Mouse (Mus musculus): ENCODE measurements around the gene Osbpl8. TPM values are rescaled to one million over a fixed set of nuclear protein-coding genes. Genes with fewer than 3 reads are reported as not detected.

The Osbpl8 gene
- polyA plus RNA-seq, 1 experiment, result 1.3 TPM

GRCm38 (mm10) chr10:111318021-111318420, 153.5 kb downstream of the Osbpl8 start:
- TF ChIP-seq FLI1 (IDR thresholded peaks at IDR 0.05; ENCODE audit: low read length) (no peak), GATA1 (IDR thresholded peaks at IDR 0.05; ENCODE audit: borderline replicate concordance, low read length) (no peak)
- H3K9me3 ChIP-seq, result peaks cover 25% of the 10 kb centered on the region
- peaks cover 21% of the 10 kb centered on the region for H3K27me3 ChIP-seq (replicated peaks)
- peaks cover 2% of the 10 kb centered on the region for H3K36me3 ChIP-seq (replicated peaks; ENCODE audit: low read length)
- no peak overlapping the region for H3K4me3 ChIP-seq (replicated peaks)
- peaks cover 4% of the 10 kb centered on the region for H3K4me1 ChIP-seq

DNA sequence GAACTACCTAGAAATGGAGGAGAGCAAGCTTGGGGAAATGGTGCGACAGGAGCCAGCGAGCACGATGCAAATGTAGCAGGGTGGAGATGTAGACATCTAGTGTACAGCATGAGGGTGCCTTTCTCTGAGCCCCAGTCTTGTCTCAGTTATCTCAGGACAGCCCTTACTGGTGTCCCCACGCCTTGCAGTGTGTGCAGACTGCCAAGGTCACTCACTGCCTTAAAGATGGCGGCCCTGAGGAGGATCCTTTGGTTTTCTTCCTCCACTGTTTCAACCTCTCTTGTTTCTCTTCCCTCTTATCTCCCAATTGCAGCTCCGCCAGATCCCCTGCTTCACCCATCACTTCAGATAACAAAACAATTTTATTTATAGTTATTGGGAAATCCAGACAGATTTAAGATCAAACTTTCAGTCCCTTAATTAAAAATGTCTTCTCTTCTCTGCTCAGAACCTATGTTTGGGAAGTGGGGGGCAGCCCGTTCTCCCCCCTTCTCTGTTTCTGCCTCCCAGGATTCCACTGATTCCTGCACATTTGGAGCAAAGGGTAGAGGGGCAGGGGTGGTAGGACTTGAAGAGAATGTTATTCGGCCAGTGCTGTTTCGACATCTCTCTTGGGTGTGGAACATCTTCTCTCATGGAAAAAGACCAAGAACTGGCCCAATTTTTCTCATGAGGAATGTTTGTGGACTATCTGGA, 154.4 kb downstream of the Osbpl8 start:
- peak overlapping the region; percentile 9 for H3K4me3 ChIP-seq (replicated peaks)
- H3K4me1 ChIP-seq, result peaks cover 4% of the 10 kb centered on the region
- TF ChIP-seq GATA1 (IDR thresholded peaks at IDR 0.05; ENCODE audit: borderline replicate concordance, low read length) (no peak), FLI1 (IDR thresholded peaks at IDR 0.05; ENCODE audit: low read length) (no peak)
- H3K27me3 ChIP-seq (replicated peaks), result peaks cover 12% of the 10 kb centered on the region
- H3K36me3 ChIP-seq (replicated peaks; ENCODE audit: low read length), result peaks cover 2% of the 10 kb centered on the region
- peaks cover 25% of the 10 kb centered on the region for H3K9me3 ChIP-seq

- peaks cover 2% of the 10 kb centered on the region for H3K27me3 ChIP-seq (replicated peaks)
- peak overlapping the region; percentile 52 for H3K4me3 ChIP-seq (replicated peaks)
- H3K9me3 ChIP-seq, result peaks cover 25% of the 10 kb centered on the region
- TF ChIP-seq FLI1 (IDR thresholded peaks at IDR 0.05; ENCODE audit: low read length) (no peak), GATA1 (IDR thresholded peaks at IDR 0.05; ENCODE audit: borderline replicate concordance, low read length) (no peak)
- peaks cover 2% of the 10 kb centered on the region for H3K36me3 ChIP-seq (replicated peaks; ENCODE audit: low read length)
- peaks cover 4% of the 10 kb centered on the region for H3K4me1 ChIP-seq
Observed at GRCm38 (mm10) chr10:111320579-111320978, 156.0 kb downstream of the Osbpl8 start.

- TF ChIP-seq GATA1 (IDR thresholded peaks at IDR 0.05; ENCODE audit: borderline replicate concordance, low read length) (no peak), FLI1 (IDR thresholded peaks at IDR 0.05; ENCODE audit: low read length) (no peak)
- Histone ChIP-seq H3K27me3 (replicated peaks) (peaks cover 28% of the 10 kb centered on the region), H3K4me1 (no peaks in the 10 kb centered on the region), H3K4me3 (replicated peaks) (no peak overlapping the region), H3K9me3 (0 out of 2 replicates have a peak, but pooled peaks cover 1% of the 10 kb centered on the region), H3K36me3 (replicated peaks; ENCODE audit: low read length) (no peaks in the 10 kb centered on the region)
Observed at GRCm38 (mm10) chr10:111327957-111328356, 163.4 kb downstream of the Osbpl8 start.

DNA sequence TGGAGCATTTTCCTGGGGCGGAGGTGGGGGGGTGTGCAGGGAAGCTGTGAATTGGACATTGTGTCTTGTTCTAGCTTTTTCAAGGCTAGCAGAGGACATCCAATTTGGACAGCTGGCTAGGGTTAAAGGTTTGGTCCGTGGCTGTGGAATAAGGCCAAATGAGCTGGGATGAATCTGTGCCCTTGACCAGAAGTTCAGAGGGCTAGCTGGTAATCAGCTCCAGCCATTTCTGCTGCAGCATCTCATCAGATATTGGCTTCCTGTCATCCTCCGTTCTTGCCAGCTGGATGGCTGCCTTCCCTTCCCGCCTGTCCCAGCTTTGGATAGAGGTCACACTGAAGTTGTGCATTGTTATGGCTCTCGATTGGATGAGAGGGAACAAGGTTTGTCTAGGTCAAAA, 164.8 kb downstream of the Osbpl8 start:
- TF ChIP-seq FLI1 (IDR thresholded peaks at IDR 0.05; ENCODE audit: low read length), result no peak
- TF ChIP-seq GATA1 (IDR thresholded peaks at IDR 0.05; ENCODE audit: borderline replicate concordance, low read length), result no peak
- peaks cover 28% of the 10 kb centered on the region for H3K27me3 ChIP-seq (replicated peaks)
- no peaks in the 10 kb centered on the region for H3K9me3 ChIP-seq
- H3K4me1 ChIP-seq, result peaks cover 4% of the 10 kb centered on the region
- no peak overlapping the region for H3K4me3 ChIP-seq (replicated peaks)
- no peaks in the 10 kb centered on the region for H3K36me3 ChIP-seq (replicated peaks; ENCODE audit: low read length)

- no peak for TF ChIP-seq GATA1 (IDR thresholded peaks at IDR 0.05; ENCODE audit: borderline replicate concordance, low read length)
- no peak for TF ChIP-seq FLI1 (IDR thresholded peaks at IDR 0.05; ENCODE audit: low read length)
- Histone ChIP-seq H3K4me3 (replicated peaks) (no peak overlapping the region), H3K4me1 (peaks cover 13% of the 10 kb centered on the region), H3K27me3 (replicated peaks) (peaks cover 6% of the 10 kb centered on the region), H3K36me3 (replicated peaks; ENCODE audit: low read length) (no peaks in the 10 kb centered on the region), H3K9me3 (no peaks in the 10 kb centered on the region)
Observed at GRCm38 (mm10) chr10:111334902-111335301, 170.3 kb downstream of the Osbpl8 start.

DNA sequence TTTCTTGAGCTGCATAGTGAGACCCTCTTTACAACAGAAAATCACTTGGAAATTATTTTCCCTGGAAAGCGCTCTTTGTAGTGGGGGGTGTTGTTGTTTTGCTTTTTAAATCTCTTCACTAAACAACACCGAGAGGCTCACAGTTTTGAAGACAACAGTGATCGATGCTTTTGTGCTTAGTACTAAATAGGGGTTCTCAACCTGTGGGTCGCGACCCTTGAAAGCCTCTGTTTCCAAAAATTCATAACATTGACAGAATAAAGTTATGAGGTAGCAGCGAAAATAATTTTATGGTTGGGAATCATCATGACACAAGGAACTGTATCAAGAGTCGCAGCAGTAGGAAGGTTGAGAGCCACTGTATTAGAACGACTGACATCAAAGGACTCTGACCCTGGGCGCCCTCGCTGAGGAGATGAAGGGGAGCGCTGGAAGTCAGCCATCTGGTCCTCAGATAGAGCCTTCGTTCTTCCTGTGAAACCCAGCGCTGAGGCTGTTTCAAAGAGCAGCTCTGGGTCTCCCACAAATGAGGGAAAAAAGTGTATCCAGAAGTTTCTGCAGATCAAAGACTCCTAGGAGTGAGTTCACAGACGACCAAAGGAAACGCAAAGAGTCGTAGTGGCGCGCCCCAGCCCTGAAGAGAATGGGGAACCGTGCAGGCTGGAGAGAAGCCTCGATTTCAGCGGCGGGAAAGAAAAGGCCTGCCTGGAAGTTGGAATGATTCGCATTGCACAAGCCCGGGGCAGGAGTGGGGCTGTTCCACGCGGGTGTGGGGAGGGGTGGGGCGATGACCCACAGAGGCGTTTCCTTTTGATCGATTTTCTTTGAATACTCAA, 171.2 kb downstream of the Osbpl8 start:
- no peaks in the 10 kb centered on the region for H3K36me3 ChIP-seq (replicated peaks; ENCODE audit: low read length)
- no peaks in the 10 kb centered on the region for H3K27me3 ChIP-seq (replicated peaks)
- peak overlapping the region; percentile 9 for H3K4me3 ChIP-seq (replicated peaks)
- TF ChIP-seq FLI1 (IDR thresholded peaks at IDR 0.05; ENCODE audit: low read length) (no peak), GATA1 (IDR thresholded peaks at IDR 0.05; ENCODE audit: borderline replicate concordance, low read length) (no peak)
- H3K9me3 ChIP-seq, result peaks cover under 1% of the 10 kb centered on the region; the same call in 1 of the 2 replicates
- H3K4me1 ChIP-seq, result peaks cover 13% of the 10 kb centered on the region

DNA sequence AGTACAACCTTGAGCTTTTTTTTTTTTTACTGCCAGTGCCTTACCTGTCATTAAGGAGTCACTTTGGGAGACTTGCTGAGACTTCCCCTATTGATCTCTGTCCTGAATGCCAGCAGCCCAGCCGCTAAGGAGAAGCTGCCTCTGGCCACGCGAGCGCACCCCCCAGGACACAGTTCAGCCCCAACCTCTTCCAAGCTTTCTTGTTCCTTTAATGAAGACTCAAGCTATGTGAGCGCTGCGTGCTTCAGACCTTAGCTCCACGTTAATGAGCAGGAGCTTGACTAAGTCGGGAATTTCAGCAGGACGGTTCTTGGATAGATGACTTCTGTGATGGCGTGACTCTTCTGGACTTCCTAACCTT, 171.8 kb downstream of the Osbpl8 start:
- H3K4me3 ChIP-seq (replicated peaks), result no peak overlapping the region
- no peaks in the 10 kb centered on the region for H3K27me3 ChIP-seq (replicated peaks)
- H3K4me1 ChIP-seq, result peaks cover 13% of the 10 kb centered on the region
- TF ChIP-seq FLI1 (IDR thresholded peaks at IDR 0.05; ENCODE audit: low read length) (no peak), GATA1 (IDR thresholded peaks at IDR 0.05; ENCODE audit: borderline replicate concordance, low read length) (no peak)
- peaks cover 4% of the 10 kb centered on the region for H3K9me3 ChIP-seq
- no peaks in the 10 kb centered on the region for H3K36me3 ChIP-seq (replicated peaks; ENCODE audit: low read length)

GRCm38 (mm10) chr10:111339296-111339695, 174.7 kb downstream of the Osbpl8 start:
- no peak overlapping the region for H3K4me3 ChIP-seq (replicated peaks)
- peaks cover 9% of the 10 kb centered on the region for H3K27me3 ChIP-seq (replicated peaks)
- no peaks in the 10 kb centered on the region for H3K36me3 ChIP-seq (replicated peaks; ENCODE audit: low read length)
- peaks cover 12% of the 10 kb centered on the region for H3K4me1 ChIP-seq
- H3K9me3 ChIP-seq, result peaks cover 8% of the 10 kb centered on the region
- TF ChIP-seq FLI1 (IDR thresholded peaks at IDR 0.05; ENCODE audit: low read length) (no peak), GATA1 (IDR thresholded peaks at IDR 0.05; ENCODE audit: borderline replicate concordance, low read length) (no peak)

DNA sequence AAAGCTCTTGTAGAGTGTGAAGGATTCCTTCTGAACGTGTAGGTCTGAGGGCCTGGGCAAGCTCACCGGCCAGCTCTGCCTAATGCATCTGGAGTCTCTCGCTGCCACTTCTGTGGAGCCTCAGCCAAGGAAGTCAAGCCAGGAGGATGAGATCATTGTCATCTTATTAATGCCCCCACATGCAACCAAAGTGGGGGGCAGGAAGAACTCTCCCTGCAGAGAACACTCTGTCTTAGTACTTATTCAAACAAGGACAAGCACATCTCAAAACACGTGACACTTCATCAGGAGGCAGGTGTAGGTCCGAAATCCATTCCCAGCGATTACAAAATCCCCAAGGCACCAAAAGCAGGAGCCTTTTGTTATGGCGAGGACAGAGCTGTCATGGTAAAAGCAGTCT, 177.2 kb downstream of the Osbpl8 start:
- Histone ChIP-seq H3K27me3 (replicated peaks) (peaks cover 14% of the 10 kb centered on the region), H3K4me1 (peaks cover 7% of the 10 kb centered on the region; the same call in 1 of the 2 replicates), H3K36me3 (replicated peaks; ENCODE audit: low read length) (no peaks in the 10 kb centered on the region), H3K9me3 (peaks cover 8% of the 10 kb centered on the region), H3K4me3 (replicated peaks) (no peak overlapping the region)
- TF ChIP-seq FLI1 (IDR thresholded peaks at IDR 0.05; ENCODE audit: low read length), result no peak
- no peak for TF ChIP-seq GATA1 (IDR thresholded peaks at IDR 0.05; ENCODE audit: borderline replicate concordance, low read length)
